Mouse (Mus musculus) lung, embryonic 14.5 days (tissue): ENCODE data around the gene Spsb1. TPM values are rescaled to one million over a fixed set of nuclear protein-coding genes. Genes with fewer than 3 reads are reported as not detected.

Source experiments
- ATAC-seq: fragments of 200-750 bp; cut with Nextera tagmentation; 2 replicates; pipeline ENCODE4 v1.8.0; 2017; ENCODE audit warnings: mild to moderate bottlenecking, moderate TSS enrichment, moderate library complexity; ENCODE audit not compliant: insufficient read depth
- DNase-seq: peaks from one replicate; pipeline ENCODE4 v3.0.0-alpha.2; 2015
- H3K27ac ChIP-seq: fragments of 300-500 bp; sonication (generic); 2 replicates; pipeline ENCODE4 v1.5.1; 2014; ENCODE audit warnings: low read depth, mild to moderate bottlenecking, moderate library complexity
- H3K27me3 ChIP-seq: fragments of 300-500 bp; sonication (generic); 2 replicates; pipeline ENCODE4 v1.6.1; 2014; ENCODE audit warnings: low read length, control low read depth; ENCODE audit not compliant: insufficient read depth
- H3K36me3 ChIP-seq: fragments of 300-500 bp; sonication (generic); 2 replicates; pipeline ENCODE4 v1.6.1; 2014; ENCODE audit warnings: control low read depth; ENCODE audit not compliant: insufficient read depth
- H3K4me1 ChIP-seq: fragments of 300-500 bp; sonication (generic); 2 replicates; pipeline ENCODE4 v1.6.1; 2014; ENCODE audit warnings: antibody characterized with exemption, control low read depth; ENCODE audit not compliant: insufficient read depth
- H3K4me2 ChIP-seq: fragments of 300-500 bp; sonication (generic); 2 replicates; pipeline ENCODE4 v1.6.1; 2014; ENCODE audit warnings: mild to moderate bottlenecking
- H3K4me3 ChIP-seq: fragments of 300-500 bp; sonication (generic); 2 replicates; pipeline ENCODE4 v1.5.1; 2014; ENCODE audit warnings: low read depth, low read length
- H3K9ac ChIP-seq: fragments of 300-500 bp; sonication (generic); 2 replicates; pipeline ENCODE4 v1.6.1; 2014
- H3K9me3 ChIP-seq: fragments of 300-500 bp; sonication (generic); 2 replicates; pipeline ENCODE4 v1.6.1; 2016; ENCODE audit warnings: low read depth, low read length, control low read depth
- CTCF ChIP-seq: IDR thresholded peaks from 2 replicates; pipeline ENCODE4 v1.5.1; 2016; ENCODE audit warnings: antibody characterized with exemption, low read depth
- WGBS: fragments of 180-500 bp; shearing (Covaris S2); extraction: QIAGEN DNeasy Blood & Tissue Kit; methylation state at CpG from one replicate; pipeline ENCODE4 v1.1.7; 2014; 5-methylcytosine and 5-hydroxymethylcytosine counted together
- polyA plus RNA-seq: library from polyadenylated mRNA; unstranded; fragments of >200 nt; fragmentation: Nextera tagmentation; extraction: Ambion mirVana; gene quantifications from 2 replicates; pipeline ENCODE4 v1.2.1, GENCODE M21; 2014

Spsb1 gene
- polyA plus RNA-seq, 1 experiment from 2014 or later, result 17.0 TPM

GRCm38 (mm10) chr4:149930755-149931154 lies 24.1 kb downstream of the Spsb1 start:
- Histone ChIP-seq H3K4me1 (no peaks in the 10 kb centered on the region), H3K9ac (no peak overlapping the region), H3K27me3 (no peaks in the 10 kb centered on the region), H3K4me3 (no peak overlapping the region), H3K9me3 (no peaks in the 10 kb centered on the region), H3K36me3 (no peaks in the 10 kb centered on the region), H3K4me2 (no peak overlapping the region), H3K27ac (no peak overlapping the region)
- ATAC-seq, result no peak
- no peak for TF ChIP-seq CTCF
- WGBS, result 48% methylated on average over 3 of the region's 3 CpGs
- no peak for DNase-seq

- Histone ChIP-seq H3K27me3 (no peaks in the 10 kb centered on the region), H3K9me3 (no peaks in the 10 kb centered on the region), H3K27ac (no peak overlapping the region; the same call in 1 of the 2 replicates), H3K9ac (no peak overlapping the region), H3K4me3 (no peak overlapping the region), H3K4me1 (peaks cover 17% of the 10 kb centered on the region), H3K4me2 (no peak overlapping the region), H3K36me3 (no peaks in the 10 kb centered on the region)
- ATAC-seq (no peak), DNase-seq (no peak)
- WGBS, result 75% methylated on average over 4 of the region's 5 CpGs
- TF ChIP-seq CTCF, result no peak
Observed at GRCm38 (mm10) chr4:149923014-149923413, 31.8 kb downstream of the Spsb1 start.

GRCm38 (mm10) chr4:149922121-149922718 lies 32.6 kb downstream of the Spsb1 start:
- peak; percentile 73 for DNase-seq
- WGBS, result 13% methylated on average over 14 of the region's 14 CpGs
- 0 out of 2 replicates have a peak overlapping the region, but pooled peaks have one; percentile 20 for H3K9ac ChIP-seq

GRCm38 (mm10) chr4:149920886-149921285 lies 34.0 kb downstream of the Spsb1 start:
- H3K9me3 ChIP-seq, result no peaks in the 10 kb centered on the region
- peaks cover 23% of the 10 kb centered on the region for H3K4me1 ChIP-seq
- no peak overlapping the region for H3K9ac ChIP-seq
- peak; percentile 44 for DNase-seq
- H3K27me3 ChIP-seq, result no peaks in the 10 kb centered on the region
- WGBS, result 30% methylated on average over 12 of the region's 12 CpGs
- H3K36me3 ChIP-seq, result no peaks in the 10 kb centered on the region
- 0 out of 2 replicates have a peak overlapping the region, but pooled peaks have one; percentile 1 for H3K4me2 ChIP-seq
- H3K4me3 ChIP-seq, result no peak overlapping the region
- H3K27ac ChIP-seq, result 0 out of 2 replicates have a peak overlapping the region, but pooled peaks have one; percentile 25
- TF ChIP-seq CTCF, result no peak
- ATAC-seq, result 0 out of 2 replicates have a peak, but pooled peaks have one; percentile 21

More at GRCm38 (mm10) chr4:149922121-149922718, 32.6 kb downstream of the Spsb1 start:
- H3K36me3 ChIP-seq, result no peaks in the 10 kb centered on the region
- no peaks in the 10 kb centered on the region for H3K9me3 ChIP-seq
- no peak overlapping the region for H3K4me3 ChIP-seq
- peaks cover 17% of the 10 kb centered on the region for H3K4me1 ChIP-seq
- ATAC-seq, result peak; percentile 76
- H3K4me2 ChIP-seq, result peak overlapping the region; percentile 23; the same call in 1 of the 2 replicates
- H3K27me3 ChIP-seq, result no peaks in the 10 kb centered on the region
- TF ChIP-seq CTCF, result no peak
- H3K27ac ChIP-seq, result peak overlapping the region; percentile 82

GRCm38 (mm10) chr4:149918455-149919070 lies 36.3 kb downstream of the Spsb1 start:
- ATAC-seq, result no peak
- H3K4me1 ChIP-seq, result peaks cover 21% of the 10 kb centered on the region
- DNase-seq, result no peak
- TF ChIP-seq CTCF, result no peak
- H3K4me3 ChIP-seq, result no peak overlapping the region
- H3K9me3 ChIP-seq, result no peaks in the 10 kb centered on the region
- no peak overlapping the region for H3K9ac ChIP-seq
- no peaks in the 10 kb centered on the region for H3K27me3 ChIP-seq
- H3K36me3 ChIP-seq, result no peaks in the 10 kb centered on the region
- 74% methylated on average over 15 of the region's 15 CpGs for WGBS
- no peak overlapping the region for H3K4me2 ChIP-seq
- H3K27ac ChIP-seq, result no peak overlapping the region

GRCm38 (mm10) chr4:149916831-149917230 lies 38.0 kb downstream of the Spsb1 start:
- no peak for DNase-seq
- peaks cover 12% of the 10 kb centered on the region for H3K4me1 ChIP-seq
- no peak for TF ChIP-seq CTCF
- H3K36me3 ChIP-seq, result no peaks in the 10 kb centered on the region
- H3K9ac ChIP-seq, result no peak overlapping the region
- ATAC-seq, result no peak
- H3K27ac ChIP-seq, result no peak overlapping the region
- H3K4me3 ChIP-seq, result no peak overlapping the region
- no peaks in the 10 kb centered on the region for H3K9me3 ChIP-seq
- WGBS, result 45% methylated on average over 3 of the region's 3 CpGs
- no peak overlapping the region for H3K4me2 ChIP-seq
- H3K27me3 ChIP-seq, result no peaks in the 10 kb centered on the region

GRCm38 (mm10) chr4:149913709-149914370 lies 41.0 kb downstream of the Spsb1 start:
- no peak overlapping the region for H3K4me2 ChIP-seq
- H3K4me1 ChIP-seq, result peaks cover 6% of the 10 kb centered on the region; the same call in 1 of the 2 replicates
- no peak for TF ChIP-seq CTCF
- DNase-seq (no peak), ATAC-seq (peak; percentile 38; the same call in 1 of the 2 replicates)
- H3K4me3 ChIP-seq, result no peak overlapping the region
- peak overlapping the region; percentile 42; the same call in 1 of the 2 replicates for H3K27ac ChIP-seq
- H3K9ac ChIP-seq, result no peak overlapping the region
- WGBS, result 74% methylated on average over 7 of the region's 7 CpGs
- H3K36me3 ChIP-seq, result no peaks in the 10 kb centered on the region
- no peaks in the 10 kb centered on the region for H3K9me3 ChIP-seq
- no peaks in the 10 kb centered on the region for H3K27me3 ChIP-seq
